Comparison of ENCODE assay signal across 7 mouse cellular contexts in the genomic region with DNA sequence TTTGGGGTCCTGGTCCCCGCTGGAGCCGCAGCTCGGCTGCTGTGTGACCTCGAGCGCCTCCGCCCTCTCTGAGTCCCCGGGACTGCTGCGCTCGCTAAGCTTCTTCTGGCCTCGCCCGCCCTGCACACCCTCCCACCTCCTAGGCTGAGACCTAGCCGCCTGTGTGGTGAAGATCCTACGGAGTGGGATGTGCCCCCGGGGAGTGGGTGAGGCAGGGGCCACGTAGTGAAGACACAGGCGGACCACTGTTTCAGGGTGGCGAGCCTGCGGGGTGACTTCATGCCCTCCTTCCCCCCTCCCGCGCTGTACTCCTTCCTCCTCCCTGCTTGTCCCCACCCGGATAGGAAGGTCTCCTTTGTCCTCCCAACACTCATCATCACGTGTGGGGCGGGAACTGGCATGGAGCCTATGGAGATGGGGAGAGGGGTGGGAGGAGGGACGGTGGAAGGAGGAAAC. TPM values are rescaled to one million over a fixed set of nuclear protein-coding genes. Genes with fewer than 3 reads are reported as not detected.
DNase-seq lines count a peak whose midpoint lies in the region; ATAC-seq and TF ChIP-seq lines count a peak whose summit lies in the region.

No protein-coding gene starts in this region.

- H3K27me3 ChIP-seq in forebrain, embryonic 14.5 days (replicated peaks; ENCODE audit: control insufficient read depth, insufficient read depth, low read length): no peaks in the 10 kb centered on the region
- no peaks in the 10 kb centered on the region for H3K27me3 ChIP-seq in hindbrain, embryonic 10.5 days (ENCODE audit: insufficient read depth, poor library complexity, severe bottlenecking)
- no peaks in the 10 kb centered on the region for H3K27me3 ChIP-seq in megakaryocyte, embryonic 14.5 days (replicated peaks)

- in situ Hi-C loops in ES-E14 (cut with MboI; ENCODE audit: low sequenced_read_pairs in 2 of 2, unreplicated experiment in 2 of 2): no loop called here

- H3K9me3 ChIP-seq in ES-E14 (ENCODE audit: control insufficient read depth, insufficient read depth, low read depth, low read length): no peaks in the 10 kb centered on the region
- H3K9me3 ChIP-seq in forebrain, embryonic 14.5 days (replicated peaks; ENCODE audit: control insufficient read depth, low read length): no peaks in the 10 kb centered on the region
- no peaks in the 10 kb centered on the region for H3K9me3 ChIP-seq in hindbrain, embryonic 10.5 days
- H3K9me3 ChIP-seq in megakaryocyte, embryonic 14.5 days: peaks cover 5% of the 10 kb centered on the region; the same call in 1 of the 2 replicates

- no peak overlapping the region for H3K27ac ChIP-seq in ES-E14 (ENCODE audit: insufficient read depth, low read depth, low read length, poor library complexity, severe bottlenecking)
- peak overlapping the region; percentile 39; the same call in 1 of the 2 replicates for H3K27ac ChIP-seq in forebrain, embryonic 14.5 days (ENCODE audit: low read depth, low read length)
- peak overlapping the region; percentile 93 for H3K27ac ChIP-seq in hindbrain, embryonic 10.5 days

- peak overlapping the region; percentile 63 for H3K9ac ChIP-seq in ES-E14 (ENCODE audit: insufficient read depth, low read depth, low read length, poor library complexity, severe bottlenecking)
- H3K9ac ChIP-seq in forebrain, embryonic 14.5 days (ENCODE audit: low read length): peak overlapping the region; percentile 73

- H3K4me3 ChIP-seq in ES-E14 (ENCODE audit: insufficient read depth in 1 of 2, low read depth in 1 of 2, low read length in 2 of 2, poor library complexity in 1 of 2, severe bottlenecking in 1 of 2): peak overlapping the region; percentile 59 to 72
- H3K4me3 ChIP-seq in forebrain, embryonic 14.5 days (ENCODE audit: low read depth, low read length): peak overlapping the region; percentile 54
- peak overlapping the region; percentile 70 for H3K4me3 ChIP-seq in hindbrain, embryonic 10.5 days
- peak overlapping the region; percentile 98 for H3K4me3 ChIP-seq in megakaryocyte, embryonic 14.5 days (replicated peaks)

- peak; percentile 69 for DNase-seq in ES-E14 (ENCODE audit: low read depth, low spot score)
- peak; percentile 73 for DNase-seq in adrenal gland, adult 8-10 months
- peak; percentile 73 for DNase-seq in forebrain, embryonic 14.5 days (ENCODE audit: low spot score)
- DNase-seq in hindbrain, embryonic 10.5 days (ENCODE audit: low spot score): peak; percentile 78
- DNase-seq in layer of hippocampus, postnatal 36 days: peak; percentile 14 to 18
- DNase-seq in right cerebral cortex, postnatal 4 days: peak; percentile 65

- H3K36me3 ChIP-seq in ES-E14 (ENCODE audit: control insufficient read depth, insufficient read depth, low read length, poor library complexity, severe bottlenecking): no peaks in the 10 kb centered on the region
- H3K36me3 ChIP-seq in forebrain, embryonic 14.5 days (ENCODE audit: control insufficient read depth, insufficient read depth, low read length): no peaks in the 10 kb centered on the region
- peaks cover 18% of the 10 kb centered on the region for H3K36me3 ChIP-seq in hindbrain, embryonic 10.5 days
- H3K36me3 ChIP-seq in megakaryocyte, embryonic 14.5 days (replicated peaks; ENCODE audit: low read length): peaks cover 26% of the 10 kb centered on the region

- H3K4me2 ChIP-seq in forebrain, embryonic 14.5 days (ENCODE audit: low read length): peak overlapping the region; percentile 80

- peaks cover 0 to 13% of the 10 kb centered on the region in 2 experiments; a peak in 2 of 4 replicates for H3K4me1 ChIP-seq in ES-E14 (ENCODE audit: control insufficient read depth in 2 of 2, insufficient read depth in 2 of 2, low read length in 2 of 2, poor library complexity in 1 of 2)
- H3K4me1 ChIP-seq in forebrain, embryonic 14.5 days (ENCODE audit: control insufficient read depth, insufficient read depth, low read length): no peaks in the 10 kb centered on the region
- H3K4me1 ChIP-seq in hindbrain, embryonic 10.5 days (replicated peaks): peaks cover 33% of the 10 kb centered on the region
- H3K4me1 ChIP-seq in megakaryocyte, embryonic 14.5 days: peaks cover 69% of the 10 kb centered on the region

- peak; percentile 75 for ATAC-seq in forebrain, embryonic 14.5 days

- under 1% methylated on average over 24 of the region's 24 CpGs for WGBS in forebrain, embryonic 14.5 days
- WGBS in hindbrain, embryonic 10.5 days: under 1% methylated on average over 24 of the region's 24 CpGs

TF ChIP-seq in ES-E14, 5 proteins besides CTCF, POLR2A, EP300 and RAD21:
- TF ChIP-seq CHD2 (IDR thresholded peaks at IDR 0.05; ENCODE audit: low read depth, low read length) (no peak), ZC3H11A (IDR thresholded peaks at IDR 0.05; ENCODE audit: borderline replicate concordance, low read depth, low read length) (no peak), HCFC1 (IDR thresholded peaks at IDR 0.05; ENCODE audit: borderline replicate concordance, insufficient read depth, low read length) (no peak), ZNF384 (IDR thresholded peaks at IDR 0.05; ENCODE audit: low read depth, low read length) (no peak), MAFK (IDR thresholded peaks at IDR 0.05; ENCODE audit: insufficient read depth, low read depth, low read length) (no peak)

RNA-seq across cellular contexts. Expression of a gene that starts 1.9 kb away (rescaled TPM):
- total RNA-seq in ES-E14 (2012; rRNA removed): 8.0 and 12.6 TPM in 2 replicates
- total RNA-seq in adrenal gland, adult 8-10 months (2022): 100 to 1,000 TPM in 2 of 4 experiments, 10 to 100 TPM in 2; 54.3 to 135 (median 96.8) TPM
- polyA plus RNA-seq in forebrain, embryonic 14.5 days (2014; fragmentation: Nextera tagmentation; extraction: Ambion mirVana): 37.5 and 38.8 TPM in 2 replicates
- polyA plus RNA-seq in hindbrain, embryonic 10.5 days (2016; fragmentation: Nextera tagmentation; extraction: Ambion mirVana): 76.5 and 83.1 TPM in 2 replicates
- total RNA-seq in layer of hippocampus, postnatal 36 days (2021): 10 to 100 TPM; 11.7 to 17.4 TPM
- polyA plus RNA-seq in megakaryocyte, embryonic 14.5 days (2012; ENCODE audit: insufficient read depth, low replicate concordance): 64.5 and 65.4 TPM in 2 replicates

RNA-seq across cellular contexts. Expression of a gene that starts 19.1 kb away (rescaled TPM):
- total RNA-seq in ES-E14 (2012; rRNA removed): not detected in 2 replicates
- total RNA-seq in adrenal gland, adult 8-10 months (2022): 1 to 10 TPM in 1 of 4 experiments, under 1 TPM in 1, not detected in 2; 0.38 to 1.1 TPM
- polyA plus RNA-seq in forebrain, embryonic 14.5 days (2014; fragmentation: Nextera tagmentation; extraction: Ambion mirVana): not detected in 2 replicates
- not detected in 2 replicates for polyA plus RNA-seq in hindbrain, embryonic 10.5 days (2016; fragmentation: Nextera tagmentation; extraction: Ambion mirVana)
- total RNA-seq in layer of hippocampus, postnatal 36 days (2021): not detected
- polyA plus RNA-seq in megakaryocyte, embryonic 14.5 days (2012; ENCODE audit: insufficient read depth, low replicate concordance): not detected in 2 replicates

RNA-seq across cellular contexts. Expression of a gene that starts 19.8 kb away (rescaled TPM):
- not detected in 2 replicates for total RNA-seq in ES-E14 (2012; rRNA removed)
- total RNA-seq in adrenal gland, adult 8-10 months (2022): not detected
- polyA plus RNA-seq in forebrain, embryonic 14.5 days (2014; fragmentation: Nextera tagmentation; extraction: Ambion mirVana): not detected in 2 replicates
- polyA plus RNA-seq in hindbrain, embryonic 10.5 days (2016; fragmentation: Nextera tagmentation; extraction: Ambion mirVana): not detected in 2 replicates
- not detected for total RNA-seq in layer of hippocampus, postnatal 36 days (2021)
- not detected in 2 replicates for polyA plus RNA-seq in megakaryocyte, embryonic 14.5 days (2012; ENCODE audit: insufficient read depth, low replicate concordance)

RNA-seq across cellular contexts. Expression of a gene that starts 31.2 kb away (rescaled TPM):
- total RNA-seq in ES-E14 (2012; rRNA removed): not detected in 2 replicates
- under 1 TPM in 3 of 4 experiments, not detected in 1; 0.24 to 0.40 (median 0.26) TPM for total RNA-seq in adrenal gland, adult 8-10 months (2022)
- not detected in 2 replicates for polyA plus RNA-seq in forebrain, embryonic 14.5 days (2014; fragmentation: Nextera tagmentation; extraction: Ambion mirVana)
- polyA plus RNA-seq in hindbrain, embryonic 10.5 days (2016; fragmentation: Nextera tagmentation; extraction: Ambion mirVana): not detected in 2 replicates
- total RNA-seq in layer of hippocampus, postnatal 36 days (2021): not detected
- not detected in 2 replicates for polyA plus RNA-seq in megakaryocyte, embryonic 14.5 days (2012; ENCODE audit: insufficient read depth, low replicate concordance)

RNA-seq across cellular contexts. Expression of a gene that starts 31.3 kb away (rescaled TPM):
- not detected in 2 replicates for total RNA-seq in ES-E14 (2012; rRNA removed)
- under 1 TPM in 2 of 4 experiments, not detected in 2; 0.24 to 0.43 TPM for total RNA-seq in adrenal gland, adult 8-10 months (2022)
- not detected in 2 replicates for polyA plus RNA-seq in forebrain, embryonic 14.5 days (2014; fragmentation: Nextera tagmentation; extraction: Ambion mirVana)
- not detected in 2 replicates for polyA plus RNA-seq in hindbrain, embryonic 10.5 days (2016; fragmentation: Nextera tagmentation; extraction: Ambion mirVana)
- total RNA-seq in layer of hippocampus, postnatal 36 days (2021): not detected
- not detected in 2 replicates for polyA plus RNA-seq in megakaryocyte, embryonic 14.5 days (2012; ENCODE audit: insufficient read depth, low replicate concordance)

Comparison
In these comparisons a context has a peak if more than half of its experiments do, and no peak if none do; other contexts are left out.
1. DNase-seq: peak in every context shown above with its lines; median percentile 78 in hindbrain, embryonic 10.5 days; 73 in adrenal gland, adult 8-10 months; 73 in forebrain, embryonic 14.5 days; 69 in ES-E14; 65 in right cerebral cortex, postnatal 4 days; 16 in layer of hippocampus, postnatal 36 days.